Mouse (Mus musculus) lung, postnatal 14 days (tissue): ENCODE measurements at regions not wholly inside any gene's neighbourhood (a gene's known extent, or its start where the extent isn't known, plus 50 kb on each side); places are given as distances from the start of the nearest gene placed in this dataset.
"Not testable (repeated sequence)": the region's sequence is repeated elsewhere in the genome, so short reads cannot be mapped to it uniquely, and the experiment has no call there.

ENCODE experiments used
- DNase-seq: peaks from one replicate; pipeline ENCODE4 v3.0.0; 2021

DNA sequence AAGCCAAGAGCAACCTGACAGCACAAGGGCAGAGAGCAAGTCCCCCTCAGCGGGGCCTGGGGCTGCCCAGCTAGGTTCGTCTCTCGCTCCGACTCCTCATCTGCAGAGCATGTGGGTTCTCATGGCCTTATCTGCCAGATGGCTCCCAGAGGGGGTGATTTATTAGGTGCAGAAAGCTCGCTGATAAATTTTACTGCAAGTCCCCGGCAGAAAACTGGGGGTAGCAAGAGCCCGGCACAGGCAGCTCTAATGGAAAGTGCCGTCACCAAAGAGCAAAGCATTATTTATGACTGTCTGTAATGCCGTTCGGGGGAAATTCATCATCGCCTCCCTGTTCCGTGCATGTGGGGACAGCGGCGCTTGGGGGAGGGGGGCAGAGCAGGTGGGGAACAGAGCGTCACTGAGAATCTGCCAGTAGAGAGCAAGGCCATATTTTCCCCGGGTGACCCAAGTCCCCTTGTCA is 206.7 kb upstream of the Zfp703 start:
- no peak for DNase-seq

DNA sequence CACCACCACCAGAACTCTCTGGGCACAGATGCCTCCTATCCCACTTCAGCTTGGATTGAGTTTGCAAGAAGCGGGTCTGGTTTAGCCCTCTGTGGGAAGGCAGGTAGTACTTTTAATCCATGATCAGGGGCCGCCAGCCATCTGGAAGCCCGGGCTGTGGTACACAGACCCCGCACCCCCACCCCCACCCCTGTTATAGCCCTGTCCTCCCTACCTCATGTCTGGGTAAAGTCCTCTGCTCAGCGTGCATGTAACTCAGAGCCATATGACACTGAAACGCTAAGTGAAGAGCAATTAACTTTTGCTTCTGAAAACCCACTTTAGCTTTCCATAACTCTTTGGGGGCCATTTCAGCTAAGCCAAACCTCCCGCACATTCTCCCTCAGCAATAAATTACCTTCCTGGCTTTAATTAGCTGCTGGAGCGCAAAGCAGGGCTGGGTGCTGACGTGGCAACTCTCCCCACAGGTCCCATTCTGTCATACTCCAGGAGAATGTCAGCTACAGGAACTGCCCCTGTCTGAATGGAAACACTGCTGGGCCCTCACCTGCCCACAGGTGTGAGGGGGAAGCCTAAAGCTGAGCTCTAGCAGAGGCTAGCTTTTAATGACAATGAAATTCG is 198.1 kb upstream of the Zfp703 start:
- DNase-seq, result no peak

DNA sequence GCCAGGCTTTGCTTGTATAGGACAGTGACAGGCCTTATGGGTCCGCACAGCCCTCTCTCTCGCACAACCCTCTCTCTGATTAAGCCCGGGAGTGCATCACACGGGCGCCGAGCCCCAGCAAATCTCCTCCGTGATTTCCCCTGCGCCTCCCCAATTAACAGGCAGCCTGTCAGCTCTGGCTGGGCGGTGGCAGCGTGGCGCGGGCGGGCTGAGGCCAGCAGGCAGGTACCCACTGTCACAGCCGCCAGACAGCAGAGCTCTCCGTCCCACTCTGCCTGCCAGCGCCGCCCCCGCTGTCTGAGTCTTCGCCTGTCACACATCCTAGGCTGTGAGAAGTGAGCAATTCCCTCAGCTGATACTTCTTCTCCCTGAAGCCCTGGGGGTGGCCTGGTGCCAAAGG is 196.6 kb upstream of the Zfp703 start:
- no peak for DNase-seq

DNA sequence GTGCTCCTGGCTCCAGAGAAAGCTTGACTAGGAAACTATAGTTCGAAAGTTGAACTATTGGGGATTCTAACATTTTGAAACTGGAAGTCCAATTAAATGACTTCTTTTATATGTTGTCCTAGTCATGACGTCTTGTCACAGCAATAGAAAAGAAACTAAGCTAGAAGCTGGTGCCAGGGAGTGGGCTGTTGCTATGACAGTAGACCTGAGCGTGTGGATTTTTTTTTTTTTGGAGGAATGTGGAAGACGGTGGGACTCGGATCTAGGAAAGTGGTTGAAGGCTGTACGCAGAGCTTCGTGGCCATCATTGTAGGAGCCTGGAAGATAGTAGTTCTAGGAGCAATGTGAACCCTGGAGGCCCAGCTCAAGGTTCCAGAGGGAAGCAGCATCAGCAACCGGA is 194.2 kb upstream of the Zfp703 start:
- DNase-seq, result not testable (repeated sequence)

DNA sequence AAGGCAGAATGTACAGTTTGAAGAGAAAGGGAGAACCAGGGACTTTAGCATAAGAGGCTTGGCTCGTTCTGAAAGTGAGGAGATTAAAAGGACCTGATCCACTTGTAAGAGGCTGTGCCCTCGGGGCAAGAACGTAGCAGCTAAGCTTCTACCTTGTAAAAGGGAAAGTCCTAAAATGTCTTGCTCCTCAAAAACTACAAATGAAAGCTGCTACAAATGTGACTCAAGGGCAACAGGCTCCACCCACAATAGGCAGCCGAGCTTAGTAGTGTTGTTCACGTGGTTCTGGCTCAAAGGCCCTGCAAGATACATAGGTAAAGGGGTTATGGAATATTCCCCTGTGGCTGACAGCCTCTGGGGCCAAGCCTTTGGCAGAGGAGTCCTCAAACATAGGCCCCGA is 192.7 kb upstream of the Zfp703 start:
- no peak for DNase-seq

DNA sequence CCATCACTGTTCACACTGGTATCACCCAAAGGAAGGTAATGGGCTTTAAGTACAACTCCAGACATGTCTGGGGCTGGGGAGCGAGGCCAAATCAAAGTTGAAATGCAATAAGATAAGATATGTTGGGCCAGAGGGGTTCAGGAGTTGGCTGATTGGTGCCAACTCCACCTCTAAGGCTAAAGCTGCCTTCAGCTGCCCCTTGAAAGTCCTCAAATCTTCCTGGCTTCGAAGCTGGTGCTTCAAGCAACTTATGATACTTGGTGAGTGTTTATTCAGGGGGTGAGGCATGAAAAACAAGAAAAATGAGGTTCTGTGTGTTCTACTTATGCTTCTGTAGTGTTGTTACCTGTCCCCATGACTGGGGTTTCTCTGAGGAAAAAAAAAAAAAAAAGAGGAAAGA is 185.3 kb upstream of the Zfp703 start:
- DNase-seq, result no peak

DNA sequence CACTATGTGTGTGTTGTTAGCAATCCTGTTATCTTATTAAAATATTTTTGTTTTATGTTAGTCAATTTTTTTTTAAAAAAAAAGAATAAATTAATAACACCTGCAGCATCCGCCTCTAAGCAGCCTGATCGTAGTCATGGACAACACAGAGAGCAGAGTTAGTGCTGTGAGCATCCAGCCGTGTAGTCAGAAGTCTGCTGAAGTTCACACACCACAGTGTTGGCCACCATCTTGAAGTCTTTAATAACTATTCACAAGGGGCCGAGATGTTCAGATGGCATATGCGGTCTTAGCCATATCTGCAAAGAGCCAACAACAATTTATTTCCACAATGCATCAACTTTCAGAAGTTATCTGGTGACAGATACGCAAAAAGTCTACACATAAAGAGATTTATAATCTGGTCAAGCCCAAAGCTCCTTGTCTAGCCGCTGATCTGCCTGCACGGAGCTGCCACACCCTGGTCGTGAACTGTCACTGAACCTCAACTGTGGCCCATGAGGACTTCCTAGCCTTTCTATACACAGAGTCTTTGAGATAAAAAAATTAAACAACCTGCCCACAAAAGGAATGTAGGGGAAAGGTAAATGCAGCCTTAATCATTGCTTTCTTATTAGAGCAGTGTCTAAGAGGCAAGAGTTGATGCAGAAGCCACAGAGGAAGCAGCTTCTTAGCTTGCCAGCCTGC is 183.4 kb upstream of the Zfp703 start:
- DNase-seq, result no peak

DNA sequence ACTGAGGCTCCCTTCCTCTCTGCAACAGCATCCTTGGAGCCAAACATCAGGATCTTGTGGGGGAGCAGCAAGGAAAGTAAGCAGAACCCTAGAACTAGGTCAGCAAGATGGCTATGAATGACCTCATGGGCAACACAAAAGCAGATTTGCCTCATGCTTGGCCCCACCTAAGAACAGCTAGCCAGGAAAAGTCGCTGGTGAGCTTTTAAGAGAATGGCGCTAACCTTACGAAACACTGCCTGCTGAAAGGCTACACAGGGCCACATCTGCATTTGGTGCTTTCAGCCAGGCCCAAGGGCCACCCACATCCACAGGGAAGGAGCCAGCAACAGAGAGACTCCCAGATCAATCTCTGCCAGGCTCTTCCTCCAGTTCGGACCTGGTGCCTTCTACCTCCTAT is 182.7 kb upstream of the Zfp703 start:
- no peak for DNase-seq

DNA sequence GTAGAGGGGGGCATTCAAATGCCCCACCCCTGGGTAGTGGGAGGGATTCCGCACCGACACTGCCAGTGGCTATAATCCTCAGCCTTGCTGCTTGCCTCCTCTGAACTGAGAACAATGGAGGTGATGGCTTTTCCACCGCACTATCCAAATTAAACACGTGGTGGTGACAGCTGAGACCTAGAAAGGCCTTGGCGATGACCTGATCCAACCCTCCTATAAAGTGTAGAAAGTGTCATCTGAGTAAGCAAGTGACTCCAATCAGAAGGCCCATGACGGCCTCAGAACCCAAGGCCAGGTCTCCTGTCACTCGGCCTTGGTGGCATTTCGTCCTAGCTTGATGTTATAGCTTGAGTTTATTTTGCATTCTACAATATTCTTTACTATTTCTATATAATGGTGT is 181.5 kb upstream of the Zfp703 start:
- DNase-seq, result no peak

DNA sequence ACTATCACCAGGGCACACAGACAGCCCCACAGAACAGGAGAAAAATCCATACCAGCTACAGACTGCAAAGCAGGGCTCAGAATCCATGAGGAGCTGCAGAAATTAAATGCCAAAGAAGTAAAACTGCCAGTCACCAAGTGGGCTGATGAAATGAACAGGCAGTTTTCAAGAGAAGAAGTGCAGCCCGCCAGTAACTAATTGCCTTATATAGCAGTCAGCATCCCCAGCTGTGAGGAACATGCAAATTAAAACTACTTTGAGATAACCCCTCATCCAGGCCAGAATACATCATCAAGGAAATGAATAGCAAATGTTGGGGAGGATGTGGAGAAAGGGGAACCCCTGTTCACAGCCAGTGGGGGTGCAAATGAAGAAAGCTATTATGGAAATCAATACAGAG is 177.3 kb upstream of the Zfp703 start:
- DNase-seq, result no peak

DNA sequence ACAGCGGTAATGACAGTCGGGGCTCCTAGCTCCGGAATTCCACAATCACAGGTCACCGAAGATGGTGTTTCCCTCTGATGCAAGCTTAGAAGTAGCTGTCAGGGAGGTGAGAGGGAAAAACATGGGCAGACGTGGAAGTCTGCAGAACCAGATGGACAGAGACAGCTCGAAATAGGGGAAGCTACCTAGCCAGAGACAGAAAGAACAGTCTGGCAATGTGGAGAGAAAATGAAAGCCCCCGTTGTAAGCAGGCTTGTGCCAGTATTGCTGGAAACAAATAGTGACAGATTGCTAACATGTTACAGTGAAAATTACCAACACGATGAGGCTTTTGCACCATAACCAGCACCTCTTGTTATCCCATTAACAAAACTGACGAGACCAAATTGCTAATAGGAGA is 173.0 kb upstream of the Zfp703 start:
- no peak for DNase-seq

DNA sequence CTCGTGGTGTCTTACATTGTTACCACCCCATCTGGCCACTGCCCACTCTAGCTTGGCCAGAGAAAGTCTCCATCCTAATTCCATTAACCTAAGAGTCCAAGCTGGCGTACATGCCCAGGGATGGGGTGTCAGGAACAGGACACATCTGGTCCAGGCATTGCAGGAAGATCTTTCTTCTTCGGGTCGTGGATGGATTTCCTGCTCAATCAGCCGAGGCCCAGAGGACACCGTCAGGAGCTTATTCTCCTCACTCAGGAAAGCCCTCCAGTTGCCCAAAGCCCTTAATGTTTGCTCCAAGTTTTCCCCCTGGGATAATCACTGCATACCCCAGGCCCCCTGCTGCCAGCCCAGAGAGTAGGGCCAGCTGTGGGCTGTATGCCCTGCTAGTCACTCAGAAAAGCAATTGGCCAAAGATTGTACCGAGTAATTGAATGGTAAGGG is 172.2 kb upstream of the Zfp703 start:
- peak; percentile 75 for DNase-seq

DNA sequence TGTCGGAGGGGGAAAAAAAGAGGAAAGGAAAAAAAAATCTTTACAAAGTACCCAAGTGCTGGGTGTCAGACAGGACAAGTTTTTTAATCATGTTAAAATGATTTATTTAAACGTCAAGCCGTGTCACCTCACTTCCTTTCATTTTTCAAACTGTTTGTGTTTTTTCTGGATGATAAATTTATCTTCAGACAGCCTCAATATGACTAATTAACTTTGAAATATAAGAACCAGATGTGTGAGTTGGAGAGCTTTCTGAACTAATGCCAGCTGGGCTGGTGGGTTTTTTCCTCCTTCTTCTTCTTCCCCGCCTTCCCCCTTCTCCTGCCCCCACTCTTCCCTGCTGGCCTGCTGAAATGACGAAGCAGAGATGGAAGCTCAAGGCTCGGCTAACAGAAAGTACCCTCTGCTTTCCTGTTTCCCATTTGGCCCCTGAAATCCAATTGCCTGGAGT is 171.7 kb upstream of the Zfp703 start:
- DNase-seq, result no peak

DNA sequence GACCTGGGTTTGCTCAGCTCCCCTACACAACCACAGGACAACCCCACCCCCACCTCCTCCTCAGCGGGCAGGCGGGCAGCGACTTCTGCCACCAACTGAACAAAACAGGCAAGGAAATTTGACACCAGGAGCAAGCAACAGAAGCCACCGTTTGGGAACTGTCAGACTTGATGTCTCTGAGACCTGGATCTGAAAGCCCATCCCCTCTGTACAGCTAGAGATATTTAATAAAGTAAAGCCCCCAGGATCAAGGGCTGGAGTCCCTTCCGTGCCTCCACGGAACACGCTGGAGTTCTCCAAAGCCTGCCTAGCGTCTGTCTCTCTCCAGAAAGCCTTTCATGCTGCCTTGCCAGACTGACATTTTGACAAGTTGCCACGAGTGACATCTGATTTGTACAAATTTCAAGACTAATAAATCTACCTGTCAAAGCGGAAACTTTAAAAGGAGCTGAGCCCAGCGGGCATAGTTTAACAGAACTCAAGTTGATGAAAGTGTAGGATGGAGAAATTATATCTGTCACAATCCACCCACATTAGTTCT is 168.9 kb upstream of the Zfp703 start:
- no peak for DNase-seq

DNA sequence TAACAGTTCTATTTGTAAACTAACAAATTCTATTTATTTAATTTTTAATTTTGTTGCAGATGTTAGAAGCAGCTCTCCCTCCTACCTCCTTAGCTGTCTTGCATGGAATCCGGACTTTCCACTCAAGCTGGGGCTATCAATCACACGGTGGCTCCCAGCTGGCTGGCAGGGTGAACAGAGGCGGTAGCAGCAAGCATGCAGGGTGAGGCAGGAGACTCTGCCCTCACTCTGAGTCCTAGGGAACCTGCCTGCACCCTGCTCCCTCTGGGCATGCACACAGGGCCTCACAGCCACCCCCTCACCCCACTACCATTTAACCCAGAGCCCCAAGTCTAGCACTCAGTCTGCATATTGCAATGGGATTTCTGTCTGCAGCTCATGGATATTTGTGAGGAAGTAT is 168.4 kb upstream of the Zfp703 start:
- no peak for DNase-seq

DNA sequence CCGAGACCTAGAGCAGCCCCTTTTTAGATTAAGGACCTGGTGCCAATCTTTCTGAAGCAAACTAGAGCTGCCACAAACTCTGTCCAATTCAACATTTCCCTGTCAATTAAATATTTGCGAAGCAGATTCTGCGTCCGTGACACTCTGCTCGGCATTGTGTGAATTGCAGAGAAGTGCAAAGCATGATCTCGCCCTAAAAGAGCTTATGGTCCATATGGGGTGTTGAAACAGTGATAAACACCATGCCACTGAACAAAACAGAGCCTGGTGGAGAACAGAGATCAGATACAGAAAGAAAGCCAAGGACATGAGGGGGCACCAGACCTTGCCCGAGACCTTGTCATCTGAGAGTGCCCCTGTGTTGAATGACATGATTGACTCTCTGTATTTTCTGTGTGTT is 167.2 kb upstream of the Zfp703 start:
- no peak for DNase-seq

DNA sequence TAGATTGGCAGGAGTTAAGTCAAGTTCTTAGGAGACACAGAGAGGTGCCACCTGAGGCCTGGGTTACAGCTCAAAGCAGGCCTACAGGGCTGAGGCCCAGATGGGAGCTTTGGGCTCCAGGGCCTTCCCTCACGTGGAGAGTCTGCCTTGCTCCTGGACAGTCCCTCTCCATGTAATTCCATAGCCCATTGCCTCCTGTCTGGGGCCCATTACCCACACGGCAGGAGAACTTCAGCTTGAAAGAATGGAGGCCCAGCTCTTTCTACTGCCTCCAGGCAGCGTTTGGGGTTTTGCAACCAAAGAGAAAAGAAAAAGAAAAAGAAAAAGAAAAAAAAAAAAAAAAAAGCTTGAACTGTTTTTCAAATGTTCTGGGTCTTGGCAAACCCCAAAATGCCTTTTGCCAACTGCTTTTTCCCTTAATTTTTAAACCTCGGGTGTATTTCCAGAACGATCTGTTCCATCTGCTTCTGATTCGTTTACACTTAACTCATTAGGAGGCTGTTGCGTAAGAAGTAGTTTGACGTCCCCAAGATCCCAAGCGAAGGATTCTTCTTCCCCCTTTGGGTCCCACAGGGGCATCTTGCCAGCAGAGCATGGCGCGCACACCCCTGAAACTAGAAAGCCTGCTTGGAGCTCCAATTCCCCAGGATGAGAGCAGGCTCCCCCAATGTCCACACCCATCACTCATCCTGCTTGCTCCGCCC is 165.4 kb upstream of the Zfp703 start:
- DNase-seq, result peak; percentile 56

DNA sequence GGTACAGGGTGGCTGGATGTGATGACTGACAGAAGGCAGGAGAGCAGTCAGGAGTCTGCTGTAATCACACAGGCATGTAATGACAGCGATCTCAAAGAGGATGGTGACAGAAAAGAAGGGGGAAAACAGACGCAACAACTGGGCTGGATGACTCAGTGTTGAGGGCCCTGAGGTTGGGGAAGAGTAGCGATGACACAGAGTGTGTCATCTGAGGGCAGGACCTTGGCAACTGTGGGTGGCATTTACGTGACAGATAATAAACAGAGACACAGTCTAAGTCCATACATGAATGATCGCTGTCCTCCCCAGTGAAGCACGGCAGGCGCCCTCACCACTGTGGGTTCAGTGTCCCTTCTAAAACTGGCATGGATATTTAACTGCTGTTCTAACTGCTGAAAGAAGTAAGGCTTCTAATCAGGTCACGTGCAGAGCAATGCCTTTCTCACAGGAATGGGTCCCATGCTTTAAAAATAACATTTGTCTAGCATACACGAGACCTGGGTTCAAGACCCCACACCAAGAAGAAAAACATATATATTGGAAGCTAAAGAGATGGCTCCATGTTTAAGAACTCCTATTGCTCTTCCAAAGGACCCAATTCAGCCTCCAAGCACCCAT is 163.8 kb upstream of the Zfp703 start:
- peak; percentile 37 for DNase-seq

DNA sequence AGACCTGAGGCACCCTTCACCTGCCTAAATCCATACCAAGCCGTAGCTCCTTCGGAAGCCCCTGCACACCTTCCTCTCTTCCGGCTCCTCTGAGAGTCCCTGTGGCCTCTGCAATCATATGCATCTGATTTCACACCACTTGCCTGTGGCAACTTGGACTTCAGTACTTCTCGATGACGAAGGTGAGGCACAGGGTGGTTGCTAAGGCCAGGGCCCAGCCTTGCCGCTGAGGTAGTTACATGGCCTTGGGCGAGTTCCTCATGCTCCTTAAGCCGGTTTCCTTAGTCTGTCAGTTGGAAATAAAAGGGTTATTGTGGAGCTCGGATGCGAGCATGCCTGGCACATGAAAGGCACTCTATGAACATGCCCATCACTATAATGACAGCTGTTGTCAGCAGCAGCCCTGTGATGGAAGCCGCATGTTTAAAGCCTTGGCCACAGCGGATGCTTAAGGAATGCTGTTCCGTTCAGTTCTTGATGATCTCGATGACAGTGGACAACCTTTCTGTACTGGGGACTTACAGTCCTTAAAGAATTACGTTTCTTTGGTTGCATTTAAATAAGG is 162.0 kb upstream of the Zfp703 start:
- DNase-seq, result no peak

DNA sequence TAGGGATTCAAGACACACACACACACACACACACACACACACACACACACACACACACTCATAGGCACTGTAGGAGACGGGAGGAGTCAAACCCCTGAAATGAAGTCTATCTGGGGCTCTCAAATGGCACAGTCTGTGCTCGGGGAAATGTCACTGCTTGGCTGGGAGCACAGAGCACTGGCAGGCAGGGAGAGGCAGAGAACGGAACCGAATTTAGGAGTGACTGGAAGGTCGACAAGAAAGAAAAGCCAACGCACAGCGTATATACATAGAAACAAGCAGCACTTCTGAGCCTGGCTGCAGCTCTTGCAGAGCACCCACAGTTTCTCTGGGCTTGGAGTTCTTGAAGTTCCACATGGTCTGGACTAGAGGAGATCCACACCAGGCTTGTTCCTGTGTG is 160.1 kb upstream of the Zfp703 start:
- no peak for DNase-seq

DNA sequence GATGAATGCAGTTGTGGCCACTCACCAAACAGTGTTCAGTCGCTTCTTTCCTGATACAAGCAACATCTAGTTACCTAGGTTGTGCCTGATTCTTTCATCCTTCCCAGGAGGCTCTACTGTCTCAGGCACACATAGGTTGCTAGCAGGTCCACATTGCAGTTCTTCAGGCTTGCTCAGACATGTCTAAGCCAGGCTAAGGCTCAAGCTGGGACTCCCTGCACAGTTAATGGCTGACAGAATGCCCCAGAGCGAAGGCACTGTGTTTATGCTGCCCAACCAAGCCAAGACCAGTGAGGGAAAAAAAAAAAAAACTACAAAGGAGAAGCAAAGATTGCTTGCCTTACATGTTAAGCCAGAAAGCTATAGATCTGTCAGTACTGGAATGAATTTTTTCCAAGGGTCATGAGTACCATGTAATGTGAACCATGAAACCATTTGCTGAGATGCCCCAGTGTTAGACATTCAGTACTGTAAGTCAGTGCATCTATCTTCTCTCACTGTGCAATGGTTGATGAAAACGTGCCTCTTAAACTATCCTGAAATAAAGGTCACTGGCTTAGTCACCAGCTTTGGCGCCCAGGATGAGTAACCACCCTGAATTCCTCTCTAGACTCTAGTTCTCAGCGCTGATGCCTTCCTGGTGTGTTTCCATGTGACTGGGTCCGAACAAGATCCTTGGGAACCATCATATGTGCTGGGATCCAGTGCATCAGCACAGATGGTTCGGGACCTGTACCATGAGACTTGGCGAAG is 152.8 kb upstream of the Zfp703 start:
- DNase-seq, result no peak

DNA sequence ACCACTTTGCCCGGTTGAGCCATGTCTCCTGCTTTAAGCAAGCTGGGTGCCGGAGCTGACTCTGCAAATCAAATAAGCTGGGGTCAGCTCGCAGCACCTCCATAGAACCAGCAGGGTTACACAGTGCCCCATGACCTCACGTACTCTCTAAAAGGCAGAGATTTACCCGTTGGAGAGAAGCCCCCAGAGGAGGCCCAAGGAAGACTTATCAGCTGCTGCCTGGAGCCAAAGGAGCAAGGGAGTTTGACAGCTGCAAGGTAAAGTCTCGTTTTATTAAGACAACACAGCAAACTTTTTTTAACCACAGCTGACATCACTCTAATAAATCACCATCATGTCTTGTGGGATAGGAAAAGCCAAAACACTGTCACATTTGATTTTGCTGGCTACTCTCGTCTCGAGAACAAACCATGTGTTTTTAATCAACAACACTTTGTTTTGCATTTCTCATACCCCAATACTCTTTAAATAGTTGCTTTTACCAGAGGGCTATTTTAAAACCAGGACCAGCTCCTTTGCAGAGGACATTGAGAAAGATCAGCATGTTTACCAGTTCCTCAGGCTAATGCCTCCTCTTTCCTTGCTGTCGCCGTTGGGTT is 148.7 kb upstream of the Zfp703 start:
- DNase-seq, result no peak
